Mouse (Mus musculus): ENCODE measurements around the gene Agap2.

Agap2 gene

GRCm38 (mm10) chr10:127075651-127076050, 567 bp downstream of the Agap2 start:
- no peak for DNase-seq (ENCODE audit: extremely low spot score, low read depth, low spot score)

DNA sequence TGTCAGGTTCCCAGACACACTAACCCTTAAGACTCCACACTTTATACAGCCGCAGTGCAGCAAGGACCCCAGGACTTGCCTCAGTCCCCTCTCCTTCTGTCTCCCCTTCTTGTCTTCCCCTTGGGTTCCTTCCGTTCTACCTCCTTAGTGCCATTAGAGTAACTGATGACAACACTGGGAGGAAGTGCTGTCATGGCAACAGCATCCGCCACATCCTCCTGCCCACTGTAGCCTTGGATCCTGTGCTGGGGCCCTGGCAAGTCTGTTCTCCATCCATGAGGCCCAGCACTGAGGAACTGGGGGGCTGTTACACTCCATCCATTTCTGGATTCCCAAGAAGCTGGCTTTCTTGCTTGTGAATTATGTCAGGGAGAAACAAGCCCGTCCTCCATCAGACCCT, 998 bp downstream of the Agap2 start:
- no peak for DNase-seq (ENCODE audit: extremely low spot score, low read depth, low spot score)

- no peak for DNase-seq (ENCODE audit: extremely low spot score, low read depth, low spot score)
Measured at GRCm38 (mm10) chr10:127077515-127077914, 2.4 kb downstream of the Agap2 start.

GRCm38 (mm10) chr10:127078001-127078676, 3.1 kb downstream of the Agap2 start:
- DNase-seq (ENCODE audit: extremely low spot score, low read depth, low spot score) = no peak

DNA sequence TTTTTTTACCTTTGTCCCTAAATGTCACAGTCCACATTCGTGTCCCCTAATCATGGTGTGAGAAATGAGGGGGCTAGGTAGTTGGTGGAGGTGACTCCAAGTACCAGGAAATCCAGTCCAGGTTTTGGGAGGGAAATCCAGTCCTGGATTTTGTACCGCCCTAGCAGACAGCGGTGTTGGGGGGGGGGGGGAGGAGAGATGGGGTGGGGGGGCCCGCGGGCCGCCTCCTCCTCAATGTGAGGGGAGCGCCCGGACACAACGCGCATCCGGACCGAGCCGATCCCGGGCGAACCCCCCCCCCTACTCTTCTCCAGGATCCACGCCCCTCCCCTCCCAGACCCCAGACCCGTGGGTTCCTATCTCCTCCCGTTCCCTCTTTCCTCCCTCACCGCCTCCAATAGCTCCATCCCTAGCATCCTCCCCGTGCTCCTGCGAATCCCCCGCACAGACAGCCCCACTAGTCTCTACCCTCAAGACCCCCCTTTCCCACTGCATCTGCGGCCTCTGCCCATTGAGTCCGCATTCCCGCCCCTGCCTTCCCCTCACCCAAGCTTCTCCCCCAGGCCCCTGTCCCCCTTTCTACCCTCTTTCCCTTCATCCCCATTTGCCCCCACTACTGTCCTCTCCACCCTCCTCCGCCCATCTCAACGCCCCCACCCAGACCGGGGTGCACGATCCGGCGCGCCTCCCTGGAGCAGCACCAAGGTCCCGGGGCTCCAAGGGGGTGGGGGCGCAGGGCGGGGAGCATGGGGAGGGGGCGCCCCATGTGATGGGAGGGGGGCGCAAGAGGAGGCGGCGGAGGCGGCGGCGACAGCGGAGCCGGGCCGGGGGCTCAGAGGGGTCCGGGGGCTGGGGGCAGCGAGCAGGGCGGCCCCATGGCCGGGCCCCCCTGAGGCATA, 3.8 kb downstream of the Agap2 start:
- no peak for DNase-seq (ENCODE audit: extremely low spot score, low read depth, low spot score)

DNA sequence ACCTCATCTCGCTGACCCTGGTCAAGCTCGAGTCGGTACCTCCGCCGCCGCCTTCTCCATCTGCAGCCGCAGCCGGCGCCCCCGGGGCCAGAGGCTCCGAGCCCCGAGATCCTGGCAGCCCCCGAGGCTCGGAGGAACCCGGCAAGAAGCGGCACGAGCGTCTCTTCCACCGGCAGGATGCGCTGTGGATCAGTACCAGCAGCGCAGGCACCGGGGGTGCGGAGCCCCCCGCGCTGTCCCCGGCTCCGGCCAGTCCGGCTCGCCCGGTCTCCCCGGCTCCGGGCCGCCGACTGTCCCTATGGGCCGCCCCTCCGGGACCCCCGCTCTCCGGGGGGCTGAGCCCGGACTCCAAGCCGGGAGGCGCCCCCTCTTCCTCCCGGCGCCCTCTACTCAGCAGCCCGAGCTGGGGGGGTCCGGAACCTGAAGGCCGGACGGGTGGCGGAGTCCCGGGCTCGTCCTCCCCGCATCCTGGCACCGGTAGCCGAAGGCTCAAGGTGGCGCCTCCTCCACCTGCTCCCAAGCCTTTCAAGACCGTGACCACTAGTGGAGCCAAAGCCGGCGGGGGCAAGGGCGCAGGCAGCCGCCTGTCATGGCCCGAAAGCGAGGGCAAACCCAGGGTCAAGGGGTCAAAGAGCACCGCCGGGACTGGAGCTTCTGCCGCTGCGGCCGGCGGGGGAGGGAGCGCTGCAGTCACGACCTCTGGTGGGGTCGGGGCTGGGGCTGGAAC, 4.7 kb downstream of the Agap2 start:
- DNase-seq (ENCODE audit: extremely low spot score, low read depth, low spot score) = no peak

DNA sequence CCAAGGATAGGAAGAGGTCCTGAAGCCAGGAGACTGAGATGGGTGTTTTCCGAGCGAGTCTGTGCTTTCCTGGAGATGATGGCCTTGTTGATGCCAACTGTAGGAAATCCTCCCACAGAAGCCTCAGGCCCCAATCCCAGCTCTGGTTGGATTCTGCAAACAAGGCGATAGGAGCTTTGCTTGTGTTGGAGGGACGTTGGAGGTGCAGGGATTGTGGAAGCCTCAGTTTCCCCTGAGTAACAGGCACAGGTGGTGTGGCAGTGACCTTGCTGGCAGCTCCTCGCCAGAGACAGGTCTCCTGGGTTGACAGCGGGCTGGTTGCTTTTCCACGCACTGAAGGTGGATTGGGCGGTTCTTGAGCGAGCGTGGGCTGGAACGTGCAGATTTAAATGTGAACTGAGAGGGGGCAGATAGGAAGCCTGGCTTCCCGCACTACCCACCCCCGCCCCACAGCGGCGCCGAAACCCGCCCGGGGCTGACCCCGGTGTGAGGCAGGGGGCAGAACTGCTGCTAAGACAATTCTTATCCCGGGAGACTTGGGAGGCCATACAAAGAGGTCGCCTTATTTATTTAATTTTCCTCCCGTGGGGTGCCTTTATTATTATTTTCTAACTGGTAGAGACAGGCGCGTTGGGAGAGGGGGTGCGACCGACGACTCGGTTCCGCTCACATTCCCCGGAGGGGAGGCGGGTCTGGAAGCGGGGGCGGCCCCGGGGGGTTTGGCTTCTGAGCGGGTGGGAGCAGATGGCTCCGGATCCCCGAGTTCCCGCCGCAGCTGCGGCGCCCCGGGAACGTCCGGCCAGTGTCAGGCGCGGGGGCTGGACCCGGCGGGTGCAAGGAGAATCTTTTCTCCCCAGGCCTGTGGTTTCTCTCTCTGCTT, 6.1 kb downstream of the Agap2 start:
- DNase-seq (ENCODE audit: extremely low spot score, low read depth, low spot score) = no peak

- DNase-seq (ENCODE audit: extremely low spot score, low read depth, low spot score) = no peak
Measured at GRCm38 (mm10) chr10:127081996-127082620, 7.0 kb downstream of the Agap2 start.

DNA sequence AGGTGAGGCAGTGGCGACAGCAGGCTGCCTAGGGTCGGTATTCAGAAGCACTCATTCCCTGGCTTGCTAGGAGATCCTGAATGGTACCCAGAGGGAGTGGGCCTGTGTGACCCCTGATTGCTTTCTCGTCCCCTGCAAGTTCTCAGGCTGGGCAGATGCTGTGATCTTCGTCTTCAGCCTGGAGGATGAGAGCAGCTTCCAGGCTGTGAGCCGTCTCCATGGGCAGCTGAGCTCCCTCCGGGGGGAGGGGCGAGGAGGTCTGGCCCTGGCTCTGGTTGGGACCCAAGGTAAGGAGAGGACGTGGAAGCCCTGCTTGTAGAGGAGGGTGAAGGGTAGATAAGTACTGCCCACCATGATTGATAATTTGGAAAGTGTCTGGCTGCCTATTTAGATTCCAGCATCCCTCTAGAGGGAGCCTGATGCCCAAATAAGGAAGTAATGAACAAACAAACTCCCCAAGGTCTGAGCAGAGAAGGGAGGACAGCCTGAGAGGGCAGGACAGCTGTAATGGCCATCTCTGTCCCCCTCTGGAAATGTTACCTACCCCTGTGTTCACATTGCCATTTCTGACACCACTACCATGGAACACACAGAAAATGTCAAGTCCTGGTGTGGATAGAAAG, 8.3 kb downstream of the Agap2 start:
- no peak for DNase-seq (ENCODE audit: extremely low spot score, low read depth, low spot score)

GRCm38 (mm10) chr10:127083915-127084306, 8.8 kb downstream of the Agap2 start:
- DNase-seq (ENCODE audit: extremely low spot score, low read depth, low spot score) = no peak

- no peak for DNase-seq (ENCODE audit: extremely low spot score, low read depth, low spot score)
Measured at GRCm38 (mm10) chr10:127085052-127085451, 10.0 kb downstream of the Agap2 start.

DNA sequence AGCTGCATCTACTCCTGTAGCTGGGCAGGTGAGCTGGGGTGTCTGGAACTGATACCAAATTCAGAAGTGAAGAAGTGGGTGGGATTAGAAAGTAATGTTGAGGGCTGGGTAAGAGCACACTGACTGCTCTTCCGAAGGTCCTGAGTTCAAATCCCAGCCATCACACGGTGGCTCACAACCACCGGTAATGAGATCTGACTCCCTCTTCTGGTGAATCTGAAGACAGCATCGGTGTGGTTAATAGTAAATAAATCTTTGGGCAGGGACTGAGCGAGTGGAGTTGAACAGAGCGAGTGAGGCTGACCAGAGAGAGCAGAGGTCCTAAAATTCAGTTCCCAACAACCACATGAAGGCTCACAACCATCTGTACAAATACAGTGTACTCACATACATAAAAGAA, 10.5 kb downstream of the Agap2 start:
- DNase-seq (ENCODE audit: extremely low spot score, low read depth, low spot score) = no peak

DNA sequence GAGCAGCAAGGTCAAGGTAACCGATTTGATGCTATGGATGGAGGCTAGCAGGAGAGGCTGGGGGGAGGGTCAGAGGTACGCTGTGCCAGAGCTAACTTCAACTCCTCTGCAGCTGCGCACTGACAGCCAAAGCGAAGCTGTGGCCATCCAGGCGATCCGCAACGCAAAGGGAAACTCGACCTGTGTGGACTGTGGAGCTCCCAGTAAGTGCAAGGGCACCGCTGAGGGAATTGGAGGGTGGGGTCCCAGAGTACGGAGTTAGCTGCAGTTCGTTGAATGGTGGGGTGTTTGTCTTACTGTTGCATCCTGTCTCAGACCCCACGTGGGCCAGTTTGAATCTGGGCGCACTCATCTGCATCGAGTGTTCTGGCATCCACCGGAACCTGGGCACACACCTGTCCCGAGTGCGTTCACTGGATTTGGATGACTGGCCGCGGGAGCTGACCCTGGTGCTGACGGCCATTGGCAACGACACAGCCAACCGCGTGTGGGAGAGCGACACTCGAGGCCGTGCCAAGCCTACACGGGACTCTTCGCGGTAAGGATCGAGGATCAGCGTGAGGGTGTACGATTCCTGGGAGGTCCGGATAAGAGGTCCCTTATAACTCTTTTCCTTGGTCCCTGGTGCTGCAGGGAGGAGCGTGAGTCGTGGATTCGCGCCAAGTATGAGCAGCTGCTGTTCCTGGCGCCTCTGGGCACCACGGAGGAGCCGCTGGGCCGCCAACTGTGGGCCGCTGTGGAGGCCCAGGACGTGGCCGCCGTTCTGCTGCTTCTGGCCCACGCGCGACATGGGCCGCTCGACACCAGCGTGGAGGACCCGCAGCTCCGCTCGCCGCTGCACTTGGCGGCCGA, 15.7 kb downstream of the Agap2 start:
- DNase-seq (ENCODE audit: extremely low spot score, low read depth, low spot score) = no peak

GRCm38 (mm10) chr10:127091507-127092396, 16.7 kb downstream of the Agap2 start:
- no peak for DNase-seq (ENCODE audit: extremely low spot score, low read depth, low spot score)

GRCm38 (mm10) chr10:127092742-127093141, 17.7 kb downstream of the Agap2 start:
- DNase-seq (ENCODE audit: extremely low spot score, low read depth, low spot score) = no peak

DNA sequence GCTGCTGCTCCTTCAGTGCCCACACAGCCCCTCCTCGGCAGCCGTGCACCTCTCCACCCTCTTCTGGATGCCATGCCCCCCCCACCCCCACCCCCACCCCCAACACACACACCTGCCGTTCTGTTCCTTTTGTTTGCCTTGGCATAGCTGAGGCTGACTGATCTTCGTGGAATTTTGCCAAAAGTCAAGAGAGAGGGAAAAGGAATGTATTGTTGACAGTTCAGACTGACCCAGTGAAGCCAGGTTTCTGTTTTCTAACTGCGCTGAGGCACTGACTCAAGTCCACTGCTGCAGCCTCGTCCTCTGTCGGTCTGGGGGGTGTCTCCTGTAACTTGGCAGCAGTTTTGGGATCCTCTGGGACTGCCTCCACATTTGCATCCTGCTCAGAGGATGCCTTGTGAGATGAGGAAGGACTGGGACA, 19.3 kb downstream of the Agap2 start:
- no peak for DNase-seq (ENCODE audit: extremely low spot score, low read depth, low spot score)

GRCm38 (mm10) chr10:127098514-127098913, 23.4 kb downstream of the Agap2 start:
- DNase-seq (ENCODE audit: extremely low spot score, low read depth, low spot score) = no peak

GRCm38 (mm10) chr10:127099191-127099590, 24.1 kb downstream of the Agap2 start:
- no peak for DNase-seq (ENCODE audit: extremely low spot score, low read depth, low spot score)
